Mouse (Mus musculus) right cerebral cortex, adult 2 months (tissue): ENCODE data around the gene Ulk4.
A peak's percentile ranks its signal among the peaks of the same experiment; 100 is the strongest.

Experiments
- DNase-seq, 2 experiments: peaks; one replicate each; pipeline ENCODE4 v3.0.0; 2021 to 2022; ENCODE audit warnings: low spot score in 2 of 2

Ulk4 gene

GRCm38 (mm10) chr9:121299976-121300570, 23.1 kb upstream of the Ulk4 start:
- DNase-seq = no peak

GRCm38 (mm10) chr9:121299223-121299755, 22.3 kb upstream of the Ulk4 start:
- DNase-seq = no peak

GRCm38 (mm10) chr9:121298411-121299091, 21.6 kb upstream of the Ulk4 start:
- no peak for DNase-seq

DNA sequence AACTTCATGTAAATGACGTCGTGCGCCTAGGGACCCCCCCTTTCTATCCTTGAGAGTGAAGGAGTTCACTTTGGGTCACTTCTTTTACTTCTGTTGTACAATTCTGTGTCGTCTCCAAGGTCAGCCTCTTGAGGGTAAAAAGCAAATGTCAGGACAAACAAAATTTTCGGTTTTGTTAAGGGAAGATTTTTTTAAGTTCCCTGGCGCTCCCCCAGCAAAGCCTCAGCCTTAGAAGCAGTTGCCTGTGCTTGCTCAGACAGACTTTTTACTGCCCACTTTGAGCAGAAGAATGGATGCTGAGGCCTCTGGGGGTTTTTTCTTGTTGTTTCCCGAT, 21.0 kb upstream of the Ulk4 start:
- no peak for DNase-seq

DNA sequence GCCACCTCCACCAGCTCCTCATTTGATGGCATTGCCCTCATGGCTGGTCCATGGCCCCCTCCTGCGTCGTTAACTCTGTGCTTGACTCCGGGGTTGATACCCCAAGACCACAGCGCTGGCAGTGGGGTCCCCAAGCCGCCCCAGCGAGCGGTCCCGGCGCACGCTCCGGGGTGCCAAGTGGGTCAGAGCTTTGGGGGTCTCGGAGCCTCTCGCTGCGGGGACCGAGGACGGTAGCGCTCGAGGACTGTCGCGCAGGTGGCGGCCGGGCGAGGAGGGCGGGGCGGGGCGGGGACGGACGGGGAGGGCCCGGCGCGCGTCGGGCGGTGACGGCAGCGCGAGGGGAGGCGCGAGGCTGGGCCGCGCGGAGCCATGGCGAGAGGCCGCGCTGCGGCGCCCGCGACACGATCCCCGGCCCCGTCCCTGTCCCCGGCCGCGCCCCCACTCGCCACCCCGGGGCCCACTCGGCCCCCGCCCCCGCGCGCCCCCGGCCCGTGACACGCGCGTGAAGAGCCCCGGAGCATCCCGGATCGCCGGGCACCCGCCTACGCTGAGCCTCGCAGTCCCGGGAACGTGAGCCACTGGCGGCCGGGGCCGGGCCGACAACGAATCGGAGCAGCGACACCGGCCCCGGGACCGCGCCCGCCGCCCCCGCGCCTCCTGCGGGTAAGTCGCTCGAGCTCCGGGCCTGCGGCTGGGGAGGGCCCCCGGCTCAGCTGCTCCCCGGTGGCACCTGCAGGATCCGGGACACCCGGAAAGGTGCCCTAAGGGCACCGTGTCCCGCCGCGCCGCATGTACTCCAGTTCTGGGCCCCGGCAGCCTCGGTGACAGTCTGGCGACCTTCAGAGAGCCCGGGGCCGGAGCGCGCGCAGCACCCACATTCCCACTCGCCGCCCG, 20.4 kb upstream of the Ulk4 start, which contains the start of gene Trak1:
TSS of gene Trak1 (plus strand) at position 332 of the 894 bp plus-strand sequence.
- peak in 1 of 2 experiments; percentile 23 for DNase-seq

GRCm38 (mm10) chr9:121295221-121295620, 18.2 kb upstream of the Ulk4 start:
- no peak for DNase-seq

DNA sequence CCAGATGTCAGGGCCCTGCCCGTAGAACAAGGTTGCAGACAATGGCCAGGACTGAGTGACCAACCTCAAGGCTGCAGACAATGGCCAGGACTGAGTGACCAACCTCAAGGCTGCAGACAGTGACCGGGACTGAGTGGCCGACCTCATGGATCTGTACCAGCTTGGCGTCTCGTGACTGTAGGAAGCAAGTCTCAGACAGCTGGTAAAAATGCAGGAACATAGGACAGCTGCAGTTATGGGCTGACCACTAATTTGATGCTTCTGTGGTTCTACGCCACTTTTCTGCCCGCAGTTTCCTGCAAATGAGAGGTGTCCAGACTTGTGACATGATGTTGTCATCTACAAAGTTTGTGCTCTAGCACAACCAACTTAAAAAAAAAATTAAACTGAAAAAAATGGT, 16.2 kb upstream of the Ulk4 start:
- DNase-seq = no peak

- no peak for DNase-seq
Observed at GRCm38 (mm10) chr9:121291275-121291674, 14.3 kb upstream of the Ulk4 start.

DNA sequence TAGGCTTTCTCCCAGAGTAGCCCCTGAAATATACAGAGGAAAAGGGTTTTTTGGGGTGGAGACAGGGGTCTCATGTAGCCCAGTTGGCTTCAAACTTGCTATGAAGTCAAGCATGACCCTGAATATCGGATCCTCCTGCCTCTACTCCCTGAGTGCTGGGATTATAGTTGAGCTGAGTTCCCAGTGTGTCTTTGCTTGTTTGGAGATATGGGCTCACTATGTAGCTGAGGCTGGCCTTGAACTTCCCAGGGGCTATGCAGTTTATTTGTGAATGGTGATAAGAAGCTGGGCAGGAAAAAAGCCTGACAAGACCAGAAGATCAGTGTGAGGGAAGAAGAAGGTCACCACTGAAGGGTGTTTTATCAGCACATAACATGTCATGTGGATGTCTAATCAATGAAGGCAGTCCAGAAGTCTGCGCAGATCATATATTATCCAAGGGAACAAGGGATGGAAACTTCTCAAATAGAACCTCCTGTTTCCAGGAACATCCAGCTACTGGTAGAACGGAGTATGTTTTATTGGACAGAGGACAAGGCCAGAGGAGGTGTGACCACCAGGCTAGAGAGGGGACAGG, 9.4 kb upstream of the Ulk4 start:
- no peak for DNase-seq

DNA sequence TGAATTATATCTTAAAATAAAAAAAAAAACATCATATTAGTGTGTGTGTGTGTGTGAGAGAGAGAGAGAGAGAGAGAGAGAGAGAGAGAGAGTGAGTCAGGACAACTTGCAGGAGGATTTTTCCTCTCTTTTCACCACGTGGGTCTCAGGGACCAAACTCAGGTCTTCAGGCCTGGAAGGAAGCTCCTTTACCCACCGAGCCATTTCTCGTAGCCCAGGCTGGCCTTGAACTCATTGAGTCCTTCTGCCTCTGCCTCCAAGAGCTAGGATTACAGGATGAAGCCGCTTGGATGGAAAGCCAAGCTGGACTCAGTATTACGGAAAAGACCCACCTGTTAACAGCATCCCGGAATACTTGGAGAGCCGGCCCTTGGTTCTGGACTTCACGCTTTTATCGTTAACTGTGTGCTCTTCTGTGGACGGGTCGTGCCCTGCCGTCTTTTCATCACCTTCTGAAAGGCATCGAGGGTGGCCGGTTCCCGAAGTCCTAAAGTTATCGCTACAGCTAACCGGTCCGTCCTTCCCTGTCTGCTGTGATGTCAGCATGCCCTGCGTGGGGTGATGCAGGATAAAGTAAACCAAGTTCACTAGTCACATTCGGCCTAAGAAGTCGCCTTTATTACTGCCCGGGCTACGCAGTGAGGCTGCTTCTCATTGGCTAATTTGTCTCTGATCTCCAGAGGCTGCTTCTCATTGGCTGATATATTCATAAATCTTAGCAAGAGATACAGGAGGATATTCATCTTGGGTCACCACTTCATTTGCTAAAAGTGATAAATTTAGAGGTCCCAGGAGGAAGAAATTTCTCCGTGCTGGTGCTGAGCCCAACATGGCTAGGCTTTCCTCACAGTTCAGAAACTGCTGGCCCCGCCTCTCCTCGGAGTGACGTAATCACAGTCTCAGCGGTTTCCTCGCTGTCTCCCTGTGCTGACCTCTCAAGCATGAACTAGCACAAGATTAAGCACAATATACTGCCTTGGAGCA, 8.6 kb upstream of the Ulk4 start:
- DNase-seq = peak; percentile 46 to 62

DNA sequence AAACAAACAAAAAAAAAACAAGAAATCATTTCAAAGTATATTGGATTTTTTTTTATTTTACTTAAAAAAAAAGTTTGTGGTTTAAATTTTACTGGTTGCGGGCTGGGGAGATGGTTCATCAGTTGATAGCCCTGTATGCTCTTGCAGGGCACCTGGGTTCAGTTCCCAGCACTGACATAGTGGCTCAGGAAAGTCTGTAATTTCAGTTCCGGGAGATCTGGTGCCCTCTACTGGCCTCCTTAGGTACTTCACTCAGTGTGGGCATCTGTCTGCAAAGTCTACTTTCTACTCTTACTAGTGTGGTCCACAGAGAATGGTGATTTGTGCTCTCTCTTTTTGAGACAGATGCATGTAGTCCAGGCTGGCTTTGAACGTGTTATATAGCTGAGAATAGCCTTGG, 7.4 kb upstream of the Ulk4 start:
- no peak for DNase-seq

GRCm38 (mm10) chr9:121283620-121284185, 6.7 kb upstream of the Ulk4 start:
- no peak for DNase-seq

- no peak for DNase-seq
Observed at GRCm38 (mm10) chr9:121281891-121282290, 4.9 kb upstream of the Ulk4 start.

DNA sequence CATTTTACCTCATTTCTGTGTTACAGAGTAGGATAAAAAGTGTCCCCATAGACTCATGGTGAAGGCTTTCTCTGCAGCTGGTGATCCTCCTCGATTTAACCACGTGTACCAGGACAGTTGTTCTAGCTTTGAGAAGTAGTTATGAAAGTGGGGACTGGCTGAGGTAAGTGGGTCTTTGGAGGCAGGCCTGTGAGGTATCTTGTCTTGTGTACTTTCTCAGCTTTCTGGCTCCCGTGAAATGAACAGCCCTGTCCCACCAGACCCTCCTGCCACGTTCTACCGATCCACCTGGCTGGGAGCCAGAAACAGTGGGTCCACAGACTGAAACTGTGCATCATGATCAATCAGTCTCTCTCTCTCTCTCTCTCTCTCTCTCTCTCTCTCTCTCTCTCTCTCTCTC, 2.2 kb upstream of the Ulk4 start:
- DNase-seq = no peak

DNA sequence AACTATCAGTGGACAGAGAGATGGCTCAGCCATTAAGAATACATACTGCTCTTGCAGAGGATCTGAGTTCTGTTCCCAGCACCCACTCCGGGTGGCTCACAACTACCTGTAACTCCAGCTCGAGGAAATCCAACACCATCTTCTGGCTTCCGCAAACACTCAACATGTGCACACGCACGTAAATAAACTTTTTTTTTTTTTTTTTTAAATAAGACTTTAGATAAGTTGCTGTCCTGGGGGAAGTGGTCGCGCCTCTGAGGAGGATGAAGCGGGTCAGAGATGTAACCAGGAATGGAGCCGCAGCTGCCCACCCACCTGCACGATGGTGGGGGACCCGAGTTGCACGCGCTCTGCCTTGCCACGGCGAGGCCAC, 266 bp downstream of the Ulk4 start:
- no peak for DNase-seq

- no peak for DNase-seq
Observed at GRCm38 (mm10) chr9:121271561-121271960, 5.4 kb downstream of the Ulk4 start.

DNA sequence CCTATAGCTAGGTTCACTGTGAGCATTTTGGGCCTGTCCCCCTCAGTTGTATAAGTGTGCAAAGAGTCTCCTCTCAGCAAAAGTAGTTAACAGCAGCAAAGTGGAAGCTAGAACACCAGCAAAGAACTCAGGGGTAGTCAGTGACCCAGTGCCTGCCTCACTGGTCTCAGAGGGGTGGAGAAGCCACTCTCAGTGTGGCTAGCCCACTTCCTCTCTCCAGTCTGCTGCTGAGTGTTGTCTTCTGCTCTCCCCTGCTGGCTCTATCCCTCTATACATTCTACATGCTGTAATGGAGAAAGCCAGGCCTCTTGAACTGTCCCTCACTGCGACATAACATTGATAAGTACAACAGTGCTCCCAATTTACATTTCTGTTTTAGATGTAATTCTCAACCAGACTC, 5.8 kb downstream of the Ulk4 start:
- no peak for DNase-seq

DNA sequence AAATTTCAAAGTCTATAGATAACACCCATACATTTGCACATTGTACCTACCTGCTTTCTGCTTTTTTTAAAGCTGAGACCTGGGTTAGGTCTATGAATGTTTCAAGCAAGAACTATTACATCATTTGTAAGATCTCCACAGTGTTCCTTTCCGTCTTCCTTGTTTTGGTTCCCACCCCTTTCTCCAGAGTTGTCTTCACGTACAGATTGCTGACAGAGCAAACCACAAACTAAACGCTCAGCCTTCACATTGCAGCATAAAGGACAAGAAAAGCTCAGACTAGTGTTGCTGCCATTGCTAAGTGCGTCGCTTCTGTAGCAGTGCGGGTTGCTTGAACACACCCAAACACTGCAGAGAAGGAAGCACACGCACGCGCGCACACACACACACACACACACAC, 11.7 kb downstream of the Ulk4 start:
- no peak for DNase-seq

DNA sequence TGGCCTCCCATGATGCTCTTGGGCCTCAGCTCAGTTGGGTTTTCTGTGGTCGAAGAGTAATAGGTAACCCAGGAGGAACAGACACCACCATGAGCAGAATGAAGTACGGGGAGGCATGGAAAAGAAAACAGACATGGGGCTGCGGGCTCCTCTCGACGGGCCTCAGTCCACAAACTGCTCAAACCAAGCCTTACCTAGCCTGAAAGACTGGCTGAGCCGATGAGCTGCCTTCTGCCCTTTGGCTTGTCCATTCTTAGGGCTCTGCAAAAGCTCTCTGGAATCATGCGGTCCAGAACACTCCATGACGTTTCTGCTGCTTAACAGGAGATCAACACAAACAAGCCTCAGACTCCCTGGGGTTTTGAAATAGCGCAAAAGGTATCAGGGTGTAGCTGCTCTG, 19.9 kb downstream of the Ulk4 start:
- DNase-seq = no peak

DNA sequence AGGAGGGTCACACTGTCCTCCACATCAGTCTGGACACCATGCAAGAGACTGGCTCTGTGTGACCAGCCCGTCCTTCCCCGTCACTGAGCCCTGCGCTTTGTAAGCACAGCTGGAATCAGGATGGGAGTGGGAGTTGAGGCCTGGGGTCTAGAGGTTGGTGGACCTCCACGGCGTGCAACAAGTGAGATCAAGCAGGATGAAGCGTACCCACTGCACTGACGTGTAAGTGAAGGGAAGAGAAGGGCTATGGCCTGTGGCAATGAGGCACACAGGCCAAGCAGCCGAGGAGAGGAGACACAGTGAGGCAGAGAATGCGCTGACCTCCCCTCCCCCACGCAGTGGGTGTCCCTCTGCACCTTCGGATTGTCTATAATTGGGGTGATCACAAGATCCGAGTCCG, 22.2 kb downstream of the Ulk4 start:
- no peak for DNase-seq

DNA sequence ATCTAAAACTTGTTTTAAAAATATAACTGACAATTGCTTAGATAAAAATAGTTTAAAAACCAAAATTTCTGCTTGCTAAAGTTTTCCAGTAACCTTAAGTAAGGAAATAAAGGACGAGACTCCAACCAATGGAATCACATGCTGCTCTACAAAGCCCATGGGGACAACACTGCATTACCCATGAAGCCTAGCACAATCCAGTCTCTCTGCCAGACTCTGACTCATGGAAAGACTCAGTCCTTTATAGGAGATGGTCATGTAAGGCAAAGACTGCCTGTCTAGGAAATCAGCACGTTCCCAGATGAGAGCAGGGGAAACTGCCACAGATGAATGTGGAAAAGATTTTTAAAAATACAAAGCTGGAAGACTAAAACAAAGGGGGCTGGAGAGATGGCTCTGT, 23.0 kb downstream of the Ulk4 start:
- peak in 1 of 2 experiments; percentile 8 for DNase-seq
